Mouse (Mus musculus) MEL (cell line): ENCODE measurements at regions not wholly inside any gene's neighbourhood (a gene's known extent, or its start where the extent isn't known, plus 50 kb on each side); places are given as distances from the start of the nearest gene placed in this dataset.
"Not testable (repeated sequence)": the region's sequence is repeated elsewhere in the genome, so short reads cannot be mapped to it uniquely, and the experiment has no call there.

Source experiments
- DNase-seq: peaks from one replicate; pipeline ENCODE4 v3.0.0; 2011; ENCODE audit warnings: low read depth, low spot score
- H3K27ac ChIP-seq: 2 replicates; pipeline ENCODE4 v1.5.1; 2012; ENCODE audit warnings: low read depth, mild to moderate bottlenecking, control low read depth, low read length, moderate library complexity; ENCODE audit not compliant: control insufficient read depth
- H3K27me3 ChIP-seq, 2 experiments: fragments of 150-350 bp in 1 of 2; sonication (generic) in 1 of 2; 2 replicates each; pipeline ENCODE4 v1.6.1; 2012; ENCODE audit warnings: low read length in 2 of 2, mild to moderate bottlenecking in 2 of 2, improper control_type of control experiment in 1 of 2, moderate library complexity in 1 of 2; ENCODE audit not compliant: insufficient read depth in 2 of 2, control insufficient read depth in 1 of 2
- H3K36me3 ChIP-seq, 2 experiments: 2 replicates each; pipeline ENCODE4 v1.6.1; 2012 to 2014; ENCODE audit warnings: low read length in 2 of 2, improper control_type of control experiment in 1 of 2, inconsistent platforms in 1 of 2, mild to moderate bottlenecking in 1 of 2; ENCODE audit not compliant: insufficient read depth in 2 of 2, control insufficient read depth in 1 of 2
- H3K4me1 ChIP-seq, 2 experiments: fragments of 150-350 bp in 1 of 2; sonication (generic) in 1 of 2; 2 replicates each; pipeline ENCODE4 v1.6.1; 2012; ENCODE audit warnings: low read length in 2 of 2, improper control_type of control experiment in 1 of 2, mild to moderate bottlenecking in 1 of 2; ENCODE audit not compliant: insufficient read depth in 2 of 2, control insufficient read depth in 1 of 2
- H3K4me3 ChIP-seq, 2 experiments: fragments of 150-350 bp in 1 of 2; sonication (generic) in 1 of 2; 2 replicates each; pipeline ENCODE4 v1.5.1; 2012; ENCODE audit warnings: low read depth in 2 of 2, low read length in 2 of 2, mild to moderate bottlenecking in 2 of 2, moderate library complexity in 2 of 2, control low read depth in 1 of 2, improper control_type of control experiment in 1 of 2; ENCODE audit not compliant: control insufficient read depth in 1 of 2, insufficient read depth in 1 of 2
- H3K79me2 ChIP-seq: 2 replicates; pipeline ENCODE4 v1.6.1; 2012; ENCODE audit warnings: mild to moderate bottlenecking, low read length, moderate library complexity; ENCODE audit not compliant: control insufficient read depth, poor library complexity, insufficient read depth
- H3K9ac ChIP-seq: 2 replicates; pipeline ENCODE4 v1.6.1; 2012; ENCODE audit warnings: low read depth, mild to moderate bottlenecking, control low read depth, low read length, moderate library complexity; ENCODE audit not compliant: control insufficient read depth, poor library complexity, severe bottlenecking
- H3K9me3 ChIP-seq: fragments of 150-350 bp; sonication (generic); replicated peaks from 2 replicates; pipeline ENCODE4 v1.6.1; 2012; ENCODE audit warnings: mild to moderate bottlenecking, low read length, improper control_type of control experiment, moderate library complexity; ENCODE audit not compliant: insufficient read depth
- CHD1 ChIP-seq: IDR thresholded peaks from 2 replicates; pipeline ENCODE4 v1.6.1; 2012; ENCODE audit warnings: low read depth, mild to moderate bottlenecking, inconsistent platforms, low read length, improper control_type of control experiment
- CHD2 ChIP-seq: IDR thresholded peaks from 2 replicates; pipeline ENCODE4 v1.6.1; 2011; ENCODE audit warnings: low read length, improper control_type of control experiment
- E2F4 ChIP-seq: IDR thresholded peaks from 2 replicates; pipeline ENCODE4 v1.6.1; 2011; ENCODE audit warnings: low read depth, low read length, improper control_type of control experiment, borderline replicate concordance
- ELF1 ChIP-seq: IDR thresholded peaks from 2 replicates; pipeline ENCODE4 v1.6.1; 2014; ENCODE audit warnings: low read depth, mild to moderate bottlenecking, inconsistent platforms, low read length, improper control_type of control experiment, moderate library complexity
- EP300 ChIP-seq, 2 experiments: IDR thresholded peaks; 2 replicates each; pipeline ENCODE4 v1.6.1; 2011; ENCODE audit warnings: improper control_type of control experiment in 2 of 2, low read length in 2 of 2, low read depth in 1 of 2, mild to moderate bottlenecking in 1 of 2
- ETS1 ChIP-seq: IDR thresholded peaks from 2 replicates; pipeline ENCODE4 v1.6.1; 2012; ENCODE audit warnings: low read depth, mild to moderate bottlenecking, inconsistent platforms, low read length, improper control_type of control experiment, moderate library complexity
- HCFC1 ChIP-seq: IDR thresholded peaks from 2 replicates; pipeline ENCODE4 v1.6.1; 2012; ENCODE audit warnings: low read depth, mild to moderate bottlenecking, inconsistent platforms, low read length, improper control_type of control experiment, moderate library complexity
- JUND ChIP-seq: IDR thresholded peaks from 2 replicates; pipeline ENCODE4 v1.6.1; 2011; ENCODE audit warnings: low read depth, mild to moderate bottlenecking, improper control_type of control experiment, low read length
- MAFK ChIP-seq: IDR thresholded peaks from 2 replicates; pipeline ENCODE4 v1.6.1; 2011; ENCODE audit warnings: low read depth, mild to moderate bottlenecking, low read length, improper control_type of control experiment, borderline replicate concordance
- MEF2A ChIP-seq: IDR thresholded peaks from 2 replicates; pipeline ENCODE4 v1.6.1; 2014; ENCODE audit warnings: low read depth, mild to moderate bottlenecking, inconsistent platforms, low read length, improper control_type of control experiment; ENCODE audit not compliant: poor library complexity, insufficient replicate concordance, severe bottlenecking; ENCODE audit errors: extremely low read depth
- MXI1 ChIP-seq: IDR thresholded peaks from 2 replicates; pipeline ENCODE4 v1.6.1; 2011; ENCODE audit warnings: mild to moderate bottlenecking, low read depth, low read length, improper control_type of control experiment
- NELFE ChIP-seq: IDR thresholded peaks from 2 replicates; pipeline ENCODE4 v1.6.1; 2011; ENCODE audit warnings: low read depth, low read length, improper control_type of control experiment
- NRF1 ChIP-seq: IDR thresholded peaks from 2 replicates; pipeline ENCODE4 v1.6.1; 2014; ENCODE audit warnings: low read depth, mild to moderate bottlenecking, inconsistent platforms, low read length, improper control_type of control experiment, moderate library complexity; ENCODE audit not compliant: poor library complexity, insufficient read depth, severe bottlenecking
- POLR2AphosphoS5 ChIP-seq: IDR thresholded peaks from 2 replicates; pipeline ENCODE4 v1.6.1; 2012; ENCODE audit warnings: low read depth, borderline replicate concordance, mild to moderate bottlenecking, inconsistent platforms, low read length, moderate library complexity, mixed read lengths
- RAD21 ChIP-seq: IDR thresholded peaks from 2 replicates; pipeline ENCODE4 v1.6.1; 2011; ENCODE audit warnings: mild to moderate bottlenecking, low read depth, low read length, improper control_type of control experiment
- UBTF ChIP-seq: IDR thresholded peaks from 2 replicates; pipeline ENCODE4 v1.6.1; 2012; ENCODE audit warnings: low read depth, mild to moderate bottlenecking, inconsistent platforms, low read length, improper control_type of control experiment, moderate library complexity, borderline replicate concordance; ENCODE audit not compliant: insufficient read depth
- ZKSCAN1 ChIP-seq: IDR thresholded peaks from 2 replicates; pipeline ENCODE4 v1.6.1; 2012; ENCODE audit warnings: low read depth, mild to moderate bottlenecking, inconsistent platforms, low read length, improper control_type of control experiment, moderate library complexity

GRCm38 (mm10) chr10:46701221-46701620 is 1123.6 kb downstream of the Hace1 start:
- H3K4me1 ChIP-seq, result no peaks in the 10 kb centered on the region

GRCm38 (mm10) chr10:46708022-46708421 is 1130.4 kb downstream of the Hace1 start:
- DNase-seq, H3K9me3 ChIP-seq, H3K4me1 ChIP-seq, H3K36me3 ChIP-seq, H3K4me3 ChIP-seq, H3K79me2 ChIP-seq, H3K9ac ChIP-seq, H3K27me3 ChIP-seq, H3K27ac ChIP-seq: not testable (repeated sequence)

More at GRCm38 (mm10) chr10:46701221-46701620, 1123.6 kb downstream of the Hace1 start:
- Histone ChIP-seq H3K4me3 (no peak overlapping the region), H3K9me3 (no peaks in the 10 kb centered on the region), H3K36me3 (no peaks in the 10 kb centered on the region), H3K27ac (no peak overlapping the region), H3K9ac (no peak overlapping the region), H3K27me3 (no peaks in the 10 kb centered on the region), H3K79me2 (no peaks in the 10 kb centered on the region)
- no peak for DNase-seq
- TF ChIP-seq MXI1 (no peak), E2F4 (no peak), HCFC1 (no peak), UBTF (no peak), MAFK (no peak), NELFE (no peak), ETS1 (no peak), ZKSCAN1 (no peak), CHD1 (no peak), POLR2AphosphoS5 (no peak), ELF1 (no peak), JUND (no peak), EP300 (IDR thresholded peaks at IDR 0.05; ENCODE audit: low read depth in 1 of 2, low read length in 2 of 2) (no peak), CHD2 (no peak), RAD21 (no peak), MEF2A (no peak), NRF1 (no peak)
